Mouse (Mus musculus) heart, embryonic 16.5 days (tissue): ENCODE results near the gene Rev1. TPM values are rescaled to one million over a fixed set of nuclear protein-coding genes. Genes with fewer than 3 reads are reported as not detected.

Experiments
- ATAC-seq: fragments of 200-750 bp; cut with Nextera tagmentation; replicated peaks from 2 replicates; pipeline ENCODE4 v1.8.0; 2017; ENCODE audit warnings: moderate number of reproducible peaks; ENCODE audit not compliant: insufficient read depth, low FRiP score; ENCODE audit errors: extremely low read depth
- H3K27ac ChIP-seq: fragments of 300-500 bp; sonication (generic); 2 replicates; pipeline ENCODE4 v1.5.1; 2014; ENCODE audit warnings: mild to moderate bottlenecking, low read length, control low read depth, moderate library complexity
- H3K27me3 ChIP-seq: fragments of 300-500 bp; sonication (generic); 2 replicates; pipeline ENCODE4 v1.6.1; 2014; ENCODE audit warnings: low read length, mixed read lengths; ENCODE audit not compliant: control insufficient read depth, insufficient read depth
- H3K36me3 ChIP-seq: fragments of 300-500 bp; sonication (generic); 2 replicates; pipeline ENCODE4 v1.6.1; 2014; ENCODE audit not compliant: control insufficient read depth, insufficient read depth
- H3K4me1 ChIP-seq: fragments of 300-500 bp; sonication (generic); 2 replicates; pipeline ENCODE4 v1.6.1; 2014; ENCODE audit warnings: low read length, mixed read lengths; ENCODE audit not compliant: control insufficient read depth, insufficient read depth
- H3K4me2 ChIP-seq: fragments of 300-500 bp; sonication (generic); 2 replicates; pipeline ENCODE4 v1.6.1; 2014; ENCODE audit warnings: low read depth, mild to moderate bottlenecking, control low read depth, low read length
- H3K4me3 ChIP-seq: fragments of 300-500 bp; sonication (generic); 2 replicates; pipeline ENCODE4 v1.5.1; 2014; ENCODE audit warnings: mild to moderate bottlenecking, control low read depth, low read length
- H3K9ac ChIP-seq: fragments of 300-500 bp; sonication (generic); 2 replicates; pipeline ENCODE4 v1.6.1; 2014; ENCODE audit warnings: low read length, control low read depth
- H3K9me3 ChIP-seq: fragments of 300-500 bp; sonication (generic); replicated peaks from 2 replicates; pipeline ENCODE4 v1.6.1; 2016; ENCODE audit warnings: low read length; ENCODE audit not compliant: control insufficient read depth
- WGBS: fragments of 180-500 bp; shearing (Covaris S2); extraction: QIAGEN DNeasy Blood & Tissue Kit; methylation state at CpG from one replicate; pipeline ENCODE4 v1.1.7; 2014; 5-methylcytosine and 5-hydroxymethylcytosine counted together
- polyA plus RNA-seq: library from polyadenylated mRNA; unstranded; fragments of >200 nt; fragmentation: Nextera tagmentation; extraction: Ambion mirVana; gene quantifications from 2 replicates; pipeline ENCODE4 v1.2.1, GENCODE M21; 2015

Rev1 gene
- 13.6 and 16.3 TPM in 2 replicates for polyA plus RNA-seq

GRCm38 (mm10) chr1:38129501-38130267 lies at the start of gene Rev1:
Rev1 (minus strand) TSS chr1:38129801.
- Histone ChIP-seq H3K27me3 (no peaks in the 10 kb centered on the region), H3K36me3 (no peaks in the 10 kb centered on the region), H3K9ac (peak within 1 kb of the TSS; percentile 92), H3K4me1 (peaks cover 15% of the 10 kb centered on the region), H3K4me3 (peak within 1 kb of the TSS; percentile 68), H3K9me3 (no peaks in the 10 kb centered on the region), H3K27ac (peak within 1 kb of the TSS; percentile 91), H3K4me2 (peak within 1 kb of the TSS; percentile 96)
- WGBS: under 1% methylated on average over 101 of the region's 122 CpGs
- peak; percentile 95 for ATAC-seq

- Histone ChIP-seq H3K9me3 (no peaks in the 10 kb centered on the region), H3K27me3 (no peaks in the 10 kb centered on the region), H3K9ac (no peak overlapping the region), H3K4me2 (no peak overlapping the region), H3K4me3 (no peak overlapping the region), H3K36me3 (no peaks in the 10 kb centered on the region), H3K27ac (no peak overlapping the region), H3K4me1 (no peaks in the 10 kb centered on the region)
- WGBS: 91% methylated on average over 8 of the region's 8 CpGs
- no peak for ATAC-seq
Measured at GRCm38 (mm10) chr1:38178929-38179328, 49.3 kb upstream of the Rev1 start.

GRCm38 (mm10) chr1:38176077-38176476 lies 46.5 kb upstream of the Rev1 start:
- H3K9me3 ChIP-seq: no peaks in the 10 kb centered on the region
- 86% methylated on average over 7 of the region's 7 CpGs for WGBS
- no peak for ATAC-seq

GRCm38 (mm10) chr1:38171874-38172273 lies 42.3 kb upstream of the Rev1 start:
- Histone ChIP-seq H3K4me2 (no peak overlapping the region), H3K9ac (no peak overlapping the region), H3K4me1 (no peaks in the 10 kb centered on the region), H3K36me3 (no peaks in the 10 kb centered on the region), H3K27ac (no peak overlapping the region), H3K4me3 (no peak overlapping the region), H3K27me3 (no peaks in the 10 kb centered on the region), H3K9me3 (no peaks in the 10 kb centered on the region)
- no peak for ATAC-seq
- 78% methylated on average over 4 of the region's 4 CpGs for WGBS

More at GRCm38 (mm10) chr1:38176077-38176476, 46.5 kb upstream of the Rev1 start:
- H3K36me3 ChIP-seq: no peaks in the 10 kb centered on the region
- H3K27me3 ChIP-seq: no peaks in the 10 kb centered on the region
- no peak overlapping the region for H3K27ac ChIP-seq
- H3K9ac ChIP-seq: no peak overlapping the region
- no peak overlapping the region for H3K4me2 ChIP-seq
- no peak overlapping the region for H3K4me3 ChIP-seq
- no peaks in the 10 kb centered on the region for H3K4me1 ChIP-seq

- H3K9me3 ChIP-seq: no peaks in the 10 kb centered on the region
Measured at GRCm38 (mm10) chr1:38165696-38166095, 36.1 kb upstream of the Rev1 start.

GRCm38 (mm10) chr1:38150086-38150485 lies 20.5 kb upstream of the Rev1 start:
- 81% methylated on average over 5 of the region's 5 CpGs for WGBS
- Histone ChIP-seq H3K4me3 (no peak overlapping the region), H3K4me1 (no peaks in the 10 kb centered on the region), H3K9ac (no peak overlapping the region), H3K4me2 (no peak overlapping the region), H3K9me3 (no peaks in the 10 kb centered on the region), H3K27me3 (no peaks in the 10 kb centered on the region), H3K27ac (no peak overlapping the region), H3K36me3 (no peaks in the 10 kb centered on the region)
- no peak for ATAC-seq

More at GRCm38 (mm10) chr1:38165696-38166095, 36.1 kb upstream of the Rev1 start:
- H3K9ac ChIP-seq: no peak overlapping the region
- no peak overlapping the region for H3K27ac ChIP-seq
- H3K4me2 ChIP-seq: no peak overlapping the region
- no peaks in the 10 kb centered on the region for H3K36me3 ChIP-seq
- no peak for ATAC-seq
- H3K4me1 ChIP-seq: no peaks in the 10 kb centered on the region
- WGBS: 44% methylated on average over 2 of the region's 2 CpGs
- no peak overlapping the region for H3K4me3 ChIP-seq
- H3K27me3 ChIP-seq: no peaks in the 10 kb centered on the region

GRCm38 (mm10) chr1:38146008-38146407 lies 16.4 kb upstream of the Rev1 start:
- ATAC-seq: no peak
- Histone ChIP-seq H3K27me3 (no peaks in the 10 kb centered on the region), H3K27ac (no peak overlapping the region), H3K4me1 (no peaks in the 10 kb centered on the region), H3K4me3 (no peak overlapping the region), H3K9me3 (no peaks in the 10 kb centered on the region), H3K9ac (no peak overlapping the region), H3K36me3 (no peaks in the 10 kb centered on the region), H3K4me2 (no peak overlapping the region)
- WGBS: 87% methylated on average over 4 of the region's 4 CpGs

- no peak overlapping the region for H3K27ac ChIP-seq
- no peaks in the 10 kb centered on the region for H3K27me3 ChIP-seq
- no peak for ATAC-seq
- H3K4me2 ChIP-seq: no peak overlapping the region
- H3K4me3 ChIP-seq: no peak overlapping the region
- H3K9me3 ChIP-seq: no peaks in the 10 kb centered on the region
- H3K36me3 ChIP-seq: no peaks in the 10 kb centered on the region
- no peaks in the 10 kb centered on the region for H3K4me1 ChIP-seq
- no peak overlapping the region for H3K9ac ChIP-seq
- 76% methylated on average over 1 of the region's 1 CpGs for WGBS
Measured at GRCm38 (mm10) chr1:38141371-38141770, 11.8 kb upstream of the Rev1 start.

- Histone ChIP-seq H3K4me2 (no peak overlapping the region), H3K27me3 (no peaks in the 10 kb centered on the region), H3K27ac (no peak overlapping the region), H3K9me3 (no peaks in the 10 kb centered on the region), H3K9ac (no peak overlapping the region), H3K36me3 (no peaks in the 10 kb centered on the region), H3K4me3 (no peak overlapping the region), H3K4me1 (no peaks in the 10 kb centered on the region)
- WGBS: 74% methylated on average over 2 of the region's 2 CpGs
- no peak for ATAC-seq
Measured at GRCm38 (mm10) chr1:38140911-38141310, 11.3 kb upstream of the Rev1 start.
